Mouse (Mus musculus): ENCODE measurements around the gene Fam114a2. TPM values are rescaled to one million over a fixed set of nuclear protein-coding genes. Genes with fewer than 3 reads are reported as not detected.

Fam114a2 gene
- polyA plus RNA-seq, 1 experiment from 2014 or later, result 86.1 TPM

DNA sequence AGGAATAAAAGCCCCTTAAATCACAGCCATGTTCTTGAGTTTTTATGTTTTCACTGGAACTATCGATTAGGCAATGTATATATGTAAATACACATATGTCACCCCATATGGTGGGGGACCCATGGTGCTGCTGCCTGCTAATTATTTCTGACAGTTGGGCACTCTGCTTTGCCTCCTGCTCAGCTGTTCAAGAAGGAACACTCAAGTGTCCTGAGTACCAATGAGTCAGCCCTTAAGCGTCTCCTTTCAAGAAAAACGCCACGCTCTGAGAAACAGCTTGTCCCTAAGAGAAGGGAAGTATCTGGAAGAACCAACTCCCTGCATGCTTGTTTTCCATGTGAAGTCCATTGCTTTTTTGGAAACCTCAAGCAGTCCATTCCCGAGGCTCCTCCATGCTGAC, 17.5 kb upstream of the Fam114a2 start:
- Histone ChIP-seq H3K4me2 (replicated peaks) (no peak overlapping the region), H3K4me1 (no peaks in the 10 kb centered on the region), H3K36me3 (peaks cover 18% of the 10 kb centered on the region), H3K27me3 (no peaks in the 10 kb centered on the region), H3K27ac (replicated peaks) (no peak overlapping the region), H3K9me3 (replicated peaks) (no peaks in the 10 kb centered on the region), H3K9ac (no peak overlapping the region), H3K4me3 (replicated peaks) (no peak overlapping the region)
- no peak for ATAC-seq (ENCODE audit: insufficient number of reproducible peaks, low FRiP score, low TSS enrichment, low read depth)
- 92% methylated on average over 5 of the region's 5 CpGs for WGBS

DNA sequence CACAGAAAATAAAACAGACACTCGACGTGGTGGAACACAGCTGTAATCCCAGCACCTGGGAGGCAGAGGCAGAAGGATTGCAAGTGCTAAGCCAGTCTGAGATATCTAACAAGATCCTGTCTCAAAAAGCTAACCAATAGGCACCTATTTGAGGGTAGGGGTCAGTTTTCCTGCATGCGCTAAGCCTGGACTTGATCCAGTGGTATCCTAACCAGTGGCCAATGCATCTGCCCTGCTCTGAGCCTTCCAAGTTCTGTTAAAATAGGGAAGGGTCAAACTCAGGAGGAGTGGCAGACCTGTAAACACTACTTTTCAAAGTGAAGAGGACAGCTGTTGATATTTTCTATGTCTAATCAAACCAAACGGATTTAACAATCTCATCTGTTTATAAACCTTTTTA, 13.9 kb upstream of the Fam114a2 start:
- 84% methylated on average over 4 of the region's 4 CpGs for WGBS
- no peak overlapping the region for H3K27ac ChIP-seq (replicated peaks)

DNA sequence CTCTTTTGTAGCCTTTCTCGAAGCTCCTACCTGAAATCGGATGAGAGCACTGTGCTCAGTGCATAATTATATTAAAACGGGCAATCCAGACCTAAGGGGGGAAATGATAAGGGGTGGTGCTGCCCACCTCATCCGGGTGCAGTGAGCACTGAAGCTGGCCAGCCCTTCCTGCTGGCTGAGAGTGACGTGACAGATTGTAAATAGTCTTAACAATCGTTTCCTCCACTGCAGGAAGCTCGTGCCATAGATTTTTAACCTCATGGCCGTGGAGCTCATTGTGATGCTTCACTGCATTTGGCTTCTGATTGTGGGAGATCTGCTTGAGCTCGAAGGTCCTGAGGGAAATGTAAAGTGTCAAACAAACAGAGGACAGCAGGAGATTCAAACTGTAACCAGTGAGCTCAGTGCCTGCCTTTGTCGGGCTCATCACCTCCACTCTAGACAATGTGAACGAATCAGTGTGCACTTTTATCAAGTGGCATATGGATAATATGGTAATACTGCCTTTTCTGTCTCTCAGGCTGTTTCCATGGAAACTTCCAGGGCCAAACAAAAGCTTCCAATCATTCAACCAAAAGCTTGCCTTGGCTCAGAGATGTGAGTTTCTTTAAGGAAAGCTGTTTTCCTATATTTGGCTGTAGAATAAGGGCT, 13.0 kb upstream of the Fam114a2 start:
- Histone ChIP-seq H3K27me3 (no peaks in the 10 kb centered on the region), H3K4me3 (replicated peaks) (no peak overlapping the region), H3K9ac (no peak overlapping the region), H3K36me3 (peaks cover 47% of the 10 kb centered on the region), H3K27ac (replicated peaks) (no peak overlapping the region), H3K4me1 (no peaks in the 10 kb centered on the region), H3K4me2 (replicated peaks) (no peak overlapping the region), H3K9me3 (replicated peaks) (no peaks in the 10 kb centered on the region)
- no peak for ATAC-seq (ENCODE audit: insufficient number of reproducible peaks, low FRiP score, low TSS enrichment, low read depth)
- WGBS, result 77% methylated on average over 11 of the region's 11 CpGs

More for the DNA sequence above, 13.9 kb upstream of the Fam114a2 start:
- H3K4me2 ChIP-seq (replicated peaks), result no peak overlapping the region
- H3K36me3 ChIP-seq, result peaks cover 47% of the 10 kb centered on the region
- H3K27me3 ChIP-seq, result no peaks in the 10 kb centered on the region
- H3K9me3 ChIP-seq (replicated peaks), result no peaks in the 10 kb centered on the region
- H3K4me1 ChIP-seq, result no peaks in the 10 kb centered on the region
- H3K9ac ChIP-seq, result no peak overlapping the region
- no peak for ATAC-seq (ENCODE audit: insufficient number of reproducible peaks, low FRiP score, low TSS enrichment, low read depth)
- H3K4me3 ChIP-seq (replicated peaks), result no peak overlapping the region

DNA sequence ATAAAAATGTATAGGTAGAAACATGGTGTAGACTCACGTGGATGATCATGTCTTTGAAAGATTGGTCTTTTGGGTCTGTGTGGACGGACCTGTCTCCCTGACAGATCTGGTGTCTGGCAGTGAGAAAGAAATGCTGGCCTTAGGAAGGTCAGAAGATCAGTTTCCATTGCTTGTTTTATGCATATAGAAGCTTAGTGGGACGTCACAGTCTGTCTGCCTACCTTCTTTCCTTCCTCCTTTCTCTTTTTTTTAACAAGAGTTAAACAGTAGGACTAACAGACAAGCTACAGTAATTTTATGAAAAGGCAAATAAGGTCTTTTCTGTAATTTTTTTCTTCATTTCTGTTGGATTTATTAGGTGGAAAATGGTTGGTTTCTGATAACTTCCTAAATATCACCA, 10.7 kb upstream of the Fam114a2 start:
- Histone ChIP-seq H3K9me3 (replicated peaks) (no peaks in the 10 kb centered on the region), H3K4me1 (no peaks in the 10 kb centered on the region), H3K27me3 (no peaks in the 10 kb centered on the region), H3K27ac (replicated peaks) (no peak overlapping the region), H3K4me3 (replicated peaks) (no peak overlapping the region), H3K36me3 (peaks cover 47% of the 10 kb centered on the region), H3K9ac (no peak overlapping the region), H3K4me2 (replicated peaks) (no peak overlapping the region)
- no peak for ATAC-seq (ENCODE audit: insufficient number of reproducible peaks, low FRiP score, low TSS enrichment, low read depth)
- WGBS, result 92% methylated on average over 3 of the region's 3 CpGs

DNA sequence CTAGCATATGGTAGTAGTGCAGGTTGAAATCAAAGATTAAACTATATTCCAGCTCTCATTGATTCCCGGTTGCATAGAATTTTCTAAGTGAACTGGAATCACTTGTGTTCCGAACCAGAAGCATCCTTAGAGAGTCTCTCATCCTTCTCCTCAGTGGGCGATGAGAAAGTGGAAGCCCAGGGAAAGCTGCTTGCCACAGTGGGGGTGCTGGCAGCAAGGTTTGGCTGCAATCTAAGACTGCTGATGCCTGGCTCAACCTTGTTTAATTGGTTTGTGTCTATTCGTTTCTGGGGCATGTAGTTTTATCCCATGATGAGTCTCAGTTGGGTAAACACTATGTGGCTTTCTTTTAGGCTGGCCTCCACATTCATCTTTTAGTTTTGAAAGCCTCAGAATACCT, 9.1 kb upstream of the Fam114a2 start:
- Histone ChIP-seq H3K4me1 (no peaks in the 10 kb centered on the region), H3K4me3 (replicated peaks) (no peak overlapping the region), H3K9me3 (replicated peaks) (no peaks in the 10 kb centered on the region), H3K9ac (no peak overlapping the region), H3K27ac (replicated peaks) (no peak overlapping the region), H3K4me2 (replicated peaks) (no peak overlapping the region), H3K27me3 (no peaks in the 10 kb centered on the region), H3K36me3 (peaks cover 44% of the 10 kb centered on the region)
- ATAC-seq (ENCODE audit: insufficient number of reproducible peaks, low FRiP score, low TSS enrichment, low read depth), result no peak
- 83% methylated on average over 4 of the region's 4 CpGs for WGBS

DNA sequence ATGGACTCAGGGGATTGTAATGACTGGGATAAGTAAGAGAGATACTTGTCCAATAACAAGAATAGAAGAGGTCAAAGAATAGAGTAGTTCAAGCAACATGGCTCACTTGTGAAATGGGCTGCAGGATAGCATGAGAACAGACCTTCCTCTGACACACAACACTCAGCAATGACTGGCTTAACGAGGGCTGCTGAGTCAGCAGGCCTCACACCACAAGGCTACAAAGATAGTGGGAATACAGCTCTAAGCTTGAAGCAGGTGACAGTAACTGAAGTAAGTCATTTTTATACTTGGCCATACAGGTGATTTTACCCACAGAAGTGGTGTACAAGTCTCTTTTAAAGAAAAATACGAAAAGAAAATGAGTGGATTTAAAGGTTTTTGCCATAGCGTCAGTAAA, 7.5 kb upstream of the Fam114a2 start:
- WGBS, result 88% methylated on average over 3 of the region's 3 CpGs
- ATAC-seq (ENCODE audit: insufficient number of reproducible peaks, low FRiP score, low TSS enrichment, low read depth), result no peak
- Histone ChIP-seq H3K4me3 (replicated peaks) (no peak overlapping the region), H3K27me3 (no peaks in the 10 kb centered on the region), H3K36me3 (peaks cover 30% of the 10 kb centered on the region), H3K9ac (no peak overlapping the region), H3K4me2 (replicated peaks) (no peak overlapping the region), H3K4me1 (no peaks in the 10 kb centered on the region), H3K27ac (replicated peaks) (no peak overlapping the region), H3K9me3 (replicated peaks) (no peaks in the 10 kb centered on the region)

DNA sequence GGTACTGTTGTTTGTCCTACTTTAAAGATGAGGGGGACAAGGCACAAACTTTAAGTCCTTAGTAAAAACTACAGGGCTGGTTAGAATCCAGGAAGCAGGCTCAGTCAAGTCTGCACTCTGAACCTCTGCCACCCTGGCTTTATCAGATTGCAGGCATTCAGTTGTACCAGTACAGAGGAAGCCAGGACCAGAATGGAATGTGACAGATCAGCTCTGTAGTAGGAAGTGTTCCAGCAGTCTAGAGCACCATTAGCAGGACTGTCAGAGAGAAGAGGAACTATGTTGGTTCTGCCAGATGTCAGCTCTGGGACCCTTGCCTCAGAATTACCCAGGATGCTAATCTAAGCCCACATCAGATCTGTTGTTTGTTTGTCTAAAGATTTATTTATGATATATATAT, 6.2 kb upstream of the Fam114a2 start:
- Histone ChIP-seq H3K4me1 (no peaks in the 10 kb centered on the region), H3K4me3 (replicated peaks) (no peak overlapping the region), H3K36me3 (peaks cover 20% of the 10 kb centered on the region), H3K27ac (replicated peaks) (no peak overlapping the region), H3K9ac (no peak overlapping the region), H3K9me3 (replicated peaks) (no peaks in the 10 kb centered on the region), H3K4me2 (replicated peaks) (no peak overlapping the region), H3K27me3 (no peaks in the 10 kb centered on the region)
- no peak for ATAC-seq (ENCODE audit: insufficient number of reproducible peaks, low FRiP score, low TSS enrichment, low read depth)

DNA sequence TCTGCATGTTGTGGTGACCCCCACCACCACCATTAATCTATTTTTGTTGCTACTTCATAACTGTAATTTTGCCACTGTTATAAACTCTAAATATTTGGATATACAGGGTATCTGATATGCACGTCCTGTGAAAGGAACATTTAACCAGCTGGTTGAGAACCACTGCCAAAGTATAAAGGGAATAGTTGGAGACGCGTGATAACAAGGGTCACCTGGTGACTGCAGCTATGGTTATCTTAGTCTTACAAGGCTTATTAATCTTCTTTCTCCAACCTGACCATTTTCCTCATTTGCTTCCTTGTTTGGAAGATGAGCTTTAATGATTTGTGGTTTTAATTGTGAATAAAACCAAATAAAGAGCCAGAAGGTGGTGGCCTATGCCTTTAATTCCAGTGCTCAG, 5.0 kb upstream of the Fam114a2 start:
- 88% methylated on average over 3 of the region's 3 CpGs for WGBS
- Histone ChIP-seq H3K4me2 (replicated peaks) (no peak overlapping the region), H3K9ac (no peak overlapping the region), H3K27me3 (no peaks in the 10 kb centered on the region), H3K4me3 (replicated peaks) (no peak overlapping the region), H3K27ac (replicated peaks) (no peak overlapping the region), H3K36me3 (peaks cover 10% of the 10 kb centered on the region; the same call in 1 of the 2 replicates), H3K9me3 (replicated peaks) (no peaks in the 10 kb centered on the region), H3K4me1 (peaks cover 6% of the 10 kb centered on the region)
- no peak for ATAC-seq (ENCODE audit: insufficient number of reproducible peaks, low FRiP score, low TSS enrichment, low read depth)

DNA sequence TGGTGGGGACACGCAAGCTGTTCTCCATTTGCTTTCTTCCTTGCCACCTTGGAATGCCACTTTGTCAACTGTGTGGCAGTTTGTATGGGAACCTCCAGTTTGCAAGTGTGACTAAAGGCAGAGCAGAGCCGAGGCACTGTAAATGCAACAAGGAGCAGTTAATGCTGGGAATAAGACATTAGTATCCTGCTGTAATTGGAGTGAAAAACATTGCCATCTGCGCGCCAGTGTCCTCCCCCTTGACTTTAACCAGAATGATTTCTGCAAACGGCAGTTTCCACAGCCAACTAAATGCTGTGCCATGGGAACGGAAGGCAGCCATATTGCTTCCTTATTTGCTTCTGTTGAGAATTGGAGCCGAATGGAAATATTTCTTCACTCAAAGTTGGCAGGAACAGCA, 3.6 kb upstream of the Fam114a2 start:
- no peak for ATAC-seq (ENCODE audit: insufficient number of reproducible peaks, low FRiP score, low TSS enrichment, low read depth)
- H3K9me3 ChIP-seq (replicated peaks), result no peaks in the 10 kb centered on the region
- no peak overlapping the region for H3K9ac ChIP-seq
- H3K36me3 ChIP-seq, result 0 out of 2 replicates have a peak, but pooled peaks cover 4% of the 10 kb centered on the region
- H3K27me3 ChIP-seq, result no peaks in the 10 kb centered on the region
- H3K4me1 ChIP-seq, result peaks cover 12% of the 10 kb centered on the region
- 81% methylated on average over 7 of the region's 7 CpGs for WGBS
- H3K4me3 ChIP-seq (replicated peaks), result no peak overlapping the region
- no peak overlapping the region for H3K4me2 ChIP-seq (replicated peaks)
- no peak overlapping the region; the same call in 1 of the 2 replicates for H3K27ac ChIP-seq (replicated peaks)

DNA sequence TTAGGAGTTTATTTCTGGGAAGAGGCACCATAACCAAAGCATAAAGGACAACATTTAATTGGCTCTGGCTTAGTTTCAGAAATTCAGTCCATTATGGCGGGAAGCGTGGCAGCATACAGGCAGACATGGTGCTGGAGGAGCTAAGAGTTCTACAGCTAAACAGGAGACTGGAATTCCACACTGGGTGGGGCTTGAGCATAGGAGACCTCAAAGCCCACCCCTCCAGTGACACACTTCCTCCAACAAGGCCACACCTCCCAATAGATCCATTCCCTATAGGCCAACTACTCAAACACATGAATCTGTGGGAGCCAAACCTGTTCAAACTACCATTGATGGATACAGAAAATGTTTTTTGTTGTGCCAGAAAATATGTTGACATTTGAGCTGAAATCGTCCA, 2.8 kb upstream of the Fam114a2 start:
- WGBS, result 93% methylated on average over 3 of the region's 3 CpGs
- no peak for ATAC-seq (ENCODE audit: insufficient number of reproducible peaks, low FRiP score, low TSS enrichment, low read depth)

DNA sequence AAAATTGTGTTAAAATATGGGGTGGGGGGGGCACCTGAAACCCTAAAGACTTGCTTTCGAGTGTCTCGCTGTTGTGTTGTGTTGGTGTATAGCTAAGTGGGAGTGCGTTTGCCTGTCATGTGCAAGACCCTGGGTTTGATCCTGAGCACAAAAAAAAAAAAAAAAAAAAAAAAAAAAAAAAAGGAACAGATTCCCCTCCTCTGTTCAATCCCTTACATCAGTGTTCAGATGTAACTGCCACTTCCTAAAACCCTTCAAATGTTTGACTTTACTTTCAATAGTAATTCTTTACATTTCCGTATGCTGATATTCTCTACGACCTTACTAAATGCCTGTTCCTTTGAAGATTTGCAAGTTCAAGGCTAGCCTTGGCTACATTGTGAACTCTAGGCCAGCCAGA, 887 bp upstream of the Fam114a2 start:
- H3K4me3 ChIP-seq (replicated peaks), result peak overlapping the region; percentile 94
- no peaks in the 10 kb centered on the region for H3K27me3 ChIP-seq
- ATAC-seq (ENCODE audit: insufficient number of reproducible peaks, low FRiP score, low TSS enrichment, low read depth), result no peak
- peak overlapping the region; percentile 59 for H3K4me2 ChIP-seq (replicated peaks)
- peaks cover 16% of the 10 kb centered on the region for H3K4me1 ChIP-seq
- H3K9ac ChIP-seq, result peak overlapping the region; percentile 75; the same call in 1 of the 2 replicates
- no peak overlapping the region for H3K27ac ChIP-seq (replicated peaks)
- H3K9me3 ChIP-seq (replicated peaks), result no peaks in the 10 kb centered on the region
- WGBS, result 62% methylated on average over 5 of the region's 5 CpGs
- H3K36me3 ChIP-seq, result 0 out of 2 replicates have a peak, but pooled peaks cover 4% of the 10 kb centered on the region

More for the DNA sequence above, 2.8 kb upstream of the Fam114a2 start:
- 0 out of 2 replicates have a peak, but pooled peaks cover 4% of the 10 kb centered on the region for H3K36me3 ChIP-seq
- no peak overlapping the region for H3K27ac ChIP-seq (replicated peaks)
- no peak overlapping the region for H3K4me3 ChIP-seq (replicated peaks)
- H3K4me1 ChIP-seq, result peaks cover 16% of the 10 kb centered on the region
- H3K9ac ChIP-seq, result no peak overlapping the region
- H3K27me3 ChIP-seq, result no peaks in the 10 kb centered on the region
- H3K4me2 ChIP-seq (replicated peaks), result no peak overlapping the region
- no peaks in the 10 kb centered on the region for H3K9me3 ChIP-seq (replicated peaks)

DNA sequence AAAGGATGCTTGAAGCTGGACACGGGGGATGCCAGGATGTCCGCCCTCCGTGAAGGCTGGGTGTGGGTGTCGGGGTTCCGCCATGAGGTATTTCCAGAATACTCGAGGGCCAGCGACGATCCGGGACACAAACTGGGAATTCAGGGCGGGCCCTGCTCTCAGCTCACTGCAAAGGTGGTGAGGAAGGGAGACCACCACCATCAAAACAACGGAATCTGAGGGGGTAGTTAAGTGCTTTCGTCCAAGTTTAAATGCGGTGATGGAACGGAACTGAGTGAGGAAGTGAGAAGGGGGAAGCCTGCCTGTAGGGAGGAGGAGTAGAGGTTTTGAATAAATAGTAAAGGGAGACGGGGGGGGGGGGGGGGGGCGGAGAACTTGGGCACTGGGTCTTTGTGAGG, 333 bp upstream of the Fam114a2 start:
- H3K9ac ChIP-seq, result peak overlapping the region; percentile 75
- H3K9me3 ChIP-seq (replicated peaks), result no peaks in the 10 kb centered on the region
- peak overlapping the region; percentile 59 for H3K4me2 ChIP-seq (replicated peaks)
- H3K4me3 ChIP-seq (replicated peaks), result peak overlapping the region; percentile 94
- 0% methylated on average over 16 of the region's 16 CpGs for WGBS
- no peaks in the 10 kb centered on the region for H3K27me3 ChIP-seq
- H3K4me1 ChIP-seq, result peaks cover 16% of the 10 kb centered on the region
- 0 out of 2 replicates have a peak, but pooled peaks have one; percentile 12 for ATAC-seq (ENCODE audit: insufficient number of reproducible peaks, low FRiP score, low TSS enrichment, low read depth)
- 0 out of 2 replicates have a peak, but pooled peaks cover 4% of the 10 kb centered on the region for H3K36me3 ChIP-seq
- peak overlapping the region; percentile 86 for H3K27ac ChIP-seq (replicated peaks)
